Mouse (Mus musculus) small intestine, adult 2 months (tissue): ENCODE data around the gene Gm45213.

Experiments
- CTCF ChIP-seq: fragments of 200-500 bp; IDR thresholded peaks from 2 replicates; pipeline ENCODE4 v1.5.1; 2012; ENCODE audit warnings: low read depth, mild to moderate bottlenecking, control low read depth, inconsistent platforms, low read length, moderate library complexity, mixed read lengths; ENCODE audit not compliant: insufficient replicate concordance, insufficient read length; ENCODE audit errors: extremely low read depth
- POLR2A ChIP-seq: fragments of 200-500 bp; IDR thresholded peaks from 2 replicates; pipeline ENCODE4 v1.6.1; 2012; ENCODE audit warnings: low read depth, mild to moderate bottlenecking, control low read depth, inconsistent platforms, low read length, moderate library complexity

DNA sequence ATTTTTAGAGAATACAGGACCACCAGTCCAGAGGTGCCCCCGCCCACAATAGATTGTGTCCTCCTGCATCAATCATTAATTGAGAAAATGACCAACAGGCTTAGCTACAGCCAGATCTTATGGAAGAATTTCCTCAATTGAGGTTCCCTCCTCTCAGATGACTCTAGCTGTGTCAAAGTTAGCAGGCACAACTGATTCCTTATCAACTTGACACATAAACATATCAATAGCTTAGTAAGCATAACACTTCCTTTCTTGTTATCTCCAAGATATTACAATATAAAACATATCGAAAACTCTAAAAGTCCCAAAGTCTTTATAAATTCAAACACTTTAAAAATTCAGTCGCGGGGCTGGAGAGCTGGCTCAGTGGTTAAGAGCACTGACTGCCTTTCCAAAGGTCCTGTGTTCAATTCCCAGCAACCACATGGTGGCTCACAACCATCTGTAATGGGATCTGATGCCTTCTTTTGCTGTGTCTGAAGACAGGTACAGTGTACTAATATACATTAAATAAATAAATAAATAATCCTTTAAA, 10.6 kb downstream of the Gm45213 start:
- TF ChIP-seq CTCF (no peak), POLR2A (no peak)
